Mouse (Mus musculus): ENCODE data around the gene Fam214a.
"Not testable (repeated sequence)": the region's sequence is repeated elsewhere in the genome, so short reads cannot be mapped to it uniquely, and the experiment has no call there.

Fam214a gene

DNA sequence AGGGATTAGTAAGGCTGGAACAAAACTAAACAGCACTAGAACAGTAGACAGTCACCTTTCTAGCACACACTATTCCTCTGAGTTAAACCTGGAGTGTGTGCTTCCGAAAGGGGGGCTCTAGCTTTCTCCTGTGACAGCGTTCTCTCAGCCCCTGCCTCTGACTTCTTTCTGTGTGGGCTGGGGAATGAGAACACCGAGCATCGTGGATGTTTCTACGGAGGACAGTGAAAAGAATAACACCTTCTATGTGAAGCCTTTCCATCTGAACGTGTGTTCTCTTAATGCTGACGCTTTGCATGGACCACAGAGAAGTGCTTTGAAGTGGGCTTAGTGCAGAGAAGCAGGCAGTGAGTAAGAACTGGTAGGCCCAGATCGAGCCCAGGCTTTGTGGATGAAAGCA is 29.5 kb downstream of the Fam214a start:
- no peak for DNase-seq

DNA sequence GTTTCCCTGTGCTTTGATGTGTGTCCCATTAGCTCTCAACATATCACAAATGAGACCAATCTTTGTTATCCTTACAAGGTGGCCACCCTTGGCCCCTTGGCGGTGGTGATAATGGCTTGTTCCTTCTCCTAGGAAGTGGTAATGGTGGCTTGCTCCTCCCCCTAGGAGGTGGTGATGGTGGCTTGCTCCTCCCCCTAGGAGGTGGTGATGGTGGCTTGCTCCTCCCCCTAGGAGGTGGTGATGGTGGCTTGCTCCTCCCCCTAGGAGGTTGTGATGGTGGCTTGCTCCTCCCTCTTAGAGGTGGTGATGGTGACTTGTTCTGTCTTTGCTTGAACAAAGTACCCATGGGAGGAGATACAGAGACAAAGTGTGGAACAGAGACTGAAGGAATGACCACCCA is 30.0 kb downstream of the Fam214a start:
- DNase-seq, result not testable (repeated sequence)

DNA sequence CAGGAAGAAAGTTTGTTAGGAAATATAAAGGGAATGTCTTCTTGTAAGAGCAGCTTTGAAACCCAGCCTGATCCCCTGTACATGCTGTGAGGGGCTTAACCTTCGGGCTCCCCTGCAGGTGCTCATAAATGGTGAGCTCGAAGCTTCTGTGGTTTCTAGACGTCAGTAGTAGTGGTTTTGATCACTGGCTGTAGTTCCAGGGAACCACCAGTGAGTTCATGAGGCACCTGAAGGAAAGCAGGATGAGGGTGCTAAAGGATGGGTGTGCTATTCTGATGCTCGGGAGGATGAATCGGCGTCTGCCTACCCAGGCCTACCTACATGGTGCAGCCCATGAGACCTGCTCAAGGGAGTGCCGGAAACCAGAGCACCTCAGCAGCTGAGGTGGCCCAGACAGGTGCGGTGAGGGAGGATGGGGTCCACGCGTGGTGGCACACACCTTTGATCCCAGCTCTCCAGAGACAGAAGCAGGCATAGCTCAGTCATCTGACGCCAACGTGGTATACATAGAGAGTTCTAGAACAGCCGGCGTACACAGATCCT is 32.6 kb downstream of the Fam214a start:
- peak; percentile 9 for DNase-seq

DNA sequence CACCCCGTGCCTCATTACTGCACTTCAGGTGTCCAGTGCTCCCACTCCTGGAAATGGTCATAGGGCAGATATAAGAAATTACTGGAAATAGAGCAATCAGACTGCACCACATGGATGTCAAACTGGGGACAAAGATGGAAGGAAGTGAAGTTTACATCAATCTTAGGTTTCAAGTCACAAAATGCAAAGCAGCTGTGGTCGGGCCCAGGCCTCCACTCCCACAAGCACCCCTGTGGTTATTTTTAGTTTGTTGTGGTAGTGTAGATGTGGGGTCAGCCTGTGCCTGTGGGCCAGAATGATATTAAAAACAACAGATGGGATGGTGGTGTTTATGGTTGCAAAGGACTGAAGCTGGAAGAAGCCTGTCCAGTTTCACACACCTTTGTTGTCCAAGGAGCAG is 33.1 kb downstream of the Fam214a start:
- no peak for DNase-seq

DNA sequence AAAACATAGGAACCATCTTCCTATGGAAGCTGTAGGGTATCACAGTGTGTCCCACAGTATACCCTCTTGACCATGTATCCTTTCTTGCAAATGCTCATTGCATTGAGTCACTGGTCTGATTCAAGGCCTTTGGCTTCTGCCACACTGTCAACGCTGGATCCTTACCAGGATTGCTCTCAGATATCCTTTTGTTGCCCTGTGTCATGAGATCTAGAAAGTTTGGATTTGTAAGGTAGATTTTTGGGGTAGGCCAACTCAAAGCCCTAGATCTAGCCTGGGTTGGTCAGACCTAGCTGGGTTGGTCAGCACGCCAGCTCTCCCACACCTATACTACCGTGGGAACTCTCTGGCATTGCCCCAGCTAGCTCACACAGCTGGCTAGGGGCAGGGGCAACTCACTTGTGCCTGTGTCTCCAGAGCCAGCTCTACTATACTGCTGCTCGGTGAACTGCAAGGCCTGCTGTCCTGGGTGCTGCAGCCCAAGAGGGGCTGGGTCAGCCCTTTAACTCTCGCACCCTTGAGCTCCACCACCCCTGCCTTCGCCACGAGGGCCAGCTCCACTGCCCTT is 36.3 kb downstream of the Fam214a start:
- no peak for DNase-seq

DNA sequence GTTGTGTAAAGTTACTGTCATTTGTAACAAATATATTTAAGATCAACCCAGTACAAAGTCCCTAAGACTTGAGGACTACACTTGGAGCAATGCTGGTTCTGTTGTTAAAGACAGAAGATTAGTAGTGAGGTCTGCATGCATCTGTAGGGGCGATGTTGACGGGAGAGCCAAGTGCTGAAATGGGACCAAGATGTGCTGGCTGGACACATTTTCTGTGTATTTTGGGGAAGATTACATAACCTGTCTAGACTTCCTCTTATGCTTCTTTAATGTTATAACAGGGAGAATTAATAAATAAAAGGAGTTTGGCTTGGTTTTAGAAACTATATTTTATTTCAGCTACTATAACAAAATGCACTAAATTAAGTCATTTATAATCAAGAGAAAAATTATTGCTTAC is 37.3 kb downstream of the Fam214a start:
- no peak for DNase-seq

DNA sequence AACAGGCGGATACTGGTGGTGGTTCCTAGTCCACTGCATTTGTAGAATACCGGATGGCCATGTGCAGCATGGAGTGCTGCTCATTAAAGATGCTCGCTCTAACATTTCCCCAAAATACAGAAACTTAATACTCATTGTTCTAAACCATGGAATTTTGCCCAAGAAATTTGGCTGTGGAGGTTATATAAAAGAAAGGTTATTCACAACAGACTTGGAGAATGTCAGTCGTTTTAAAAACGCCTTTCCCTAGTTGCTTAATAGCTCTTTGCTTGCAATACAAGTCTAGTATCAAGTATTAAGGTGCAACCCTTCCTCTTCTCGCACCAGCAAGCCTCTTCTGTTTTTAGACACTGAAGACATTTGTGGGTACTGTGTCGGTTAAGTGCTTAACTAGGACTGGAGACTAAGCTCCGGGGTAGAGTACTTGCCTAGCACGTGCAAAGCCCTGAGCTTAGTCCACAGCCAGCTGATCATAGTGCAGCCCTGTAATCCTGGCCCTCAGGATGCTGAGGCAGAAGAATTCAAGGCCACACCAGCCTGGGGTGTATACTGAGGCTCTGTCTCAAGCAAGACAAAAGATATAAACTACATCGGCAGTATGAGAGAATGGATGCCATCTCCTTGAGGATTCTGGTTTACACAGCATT is 42.0 kb downstream of the Fam214a start:
- no peak for DNase-seq

DNA sequence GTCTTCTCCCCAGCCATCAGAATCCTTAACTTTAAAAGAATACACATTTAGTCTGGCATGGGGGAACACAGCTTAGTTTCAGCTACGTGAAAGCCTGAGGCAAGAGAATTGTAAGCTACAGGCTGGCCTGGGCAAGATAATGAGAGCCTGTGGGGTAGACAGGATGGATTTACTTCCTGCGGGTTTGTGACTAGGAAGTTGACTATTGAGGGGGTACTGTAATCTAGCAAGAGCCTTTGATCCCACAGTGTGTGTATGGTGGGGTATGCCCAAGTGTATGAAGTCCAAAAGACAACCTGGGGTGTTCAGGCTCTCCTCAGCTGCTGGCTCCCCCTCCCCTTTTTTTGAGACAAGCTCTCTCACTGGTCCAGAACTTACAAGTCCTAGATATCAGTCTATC is 43.7 kb downstream of the Fam214a start:
- no peak for DNase-seq

DNA sequence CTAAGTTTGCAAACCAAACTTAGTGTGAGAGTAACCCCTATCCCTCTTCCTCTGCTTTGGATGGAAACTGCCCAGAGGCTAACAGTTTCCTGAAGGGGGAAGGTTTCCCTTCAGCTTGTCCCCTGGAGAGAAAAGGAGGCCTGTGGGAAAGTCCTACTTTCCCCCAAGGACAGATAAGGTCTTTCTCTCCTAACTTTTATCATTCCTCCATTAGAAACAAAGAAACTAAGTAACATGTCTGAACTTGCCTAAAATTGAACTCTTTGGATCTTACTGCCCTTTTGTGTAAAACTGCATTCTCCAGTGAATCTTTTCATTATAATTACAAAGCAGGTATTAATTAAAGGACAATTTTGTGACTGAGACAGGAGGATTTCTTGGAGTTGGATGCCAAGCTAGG is 45.3 kb downstream of the Fam214a start:
- no peak for DNase-seq

DNA sequence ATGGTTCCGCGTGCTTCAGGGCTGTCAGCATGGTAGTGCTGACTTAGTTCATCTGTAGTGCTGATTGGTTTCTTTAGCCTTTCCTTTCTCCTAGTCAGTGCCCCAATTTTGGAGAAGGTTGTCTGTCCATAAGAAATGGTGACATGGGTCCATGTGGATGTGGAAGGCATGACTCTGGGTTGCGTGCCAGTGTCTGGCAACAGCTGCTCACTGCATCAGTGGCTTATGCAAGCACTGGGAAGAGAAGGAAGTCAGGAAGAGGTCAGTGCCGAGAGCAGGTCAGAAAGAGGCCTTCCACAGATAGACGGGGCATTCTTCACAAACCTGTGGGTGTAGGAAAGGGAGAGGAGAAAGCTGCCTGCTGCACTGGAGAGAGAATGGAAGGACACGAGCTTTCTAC is 48.3 kb downstream of the Fam214a start:
- DNase-seq, result no peak

DNA sequence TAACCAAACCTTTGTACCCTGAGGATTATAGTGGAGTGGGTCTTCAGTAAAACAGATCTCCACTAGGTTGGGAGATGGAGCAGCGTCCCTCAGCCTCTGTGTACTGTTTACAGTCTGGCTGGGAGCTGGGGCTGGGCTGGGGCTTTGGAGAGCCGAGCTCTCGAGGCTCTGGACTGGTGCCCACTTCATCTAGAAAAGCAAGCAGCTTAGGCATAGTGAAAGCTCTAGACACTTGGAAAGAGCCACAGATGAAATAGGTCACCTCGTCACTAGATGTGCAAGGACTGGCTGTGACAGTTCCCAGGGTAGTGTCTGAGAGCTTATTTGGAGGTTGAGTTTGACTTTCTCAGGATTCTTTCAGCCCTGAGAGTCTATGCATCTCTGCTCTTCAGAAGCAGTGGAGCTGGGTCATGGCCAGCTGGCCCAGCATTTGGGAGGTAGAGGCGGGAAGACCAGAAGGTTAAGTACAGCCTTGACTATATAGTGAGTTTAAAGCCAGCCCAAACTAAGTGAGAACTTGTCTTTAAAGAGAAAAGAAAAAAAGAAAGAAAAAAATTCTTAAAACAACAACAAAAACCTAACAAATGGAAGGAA is 49.0 kb downstream of the Fam214a start:
- no peak for DNase-seq

DNA sequence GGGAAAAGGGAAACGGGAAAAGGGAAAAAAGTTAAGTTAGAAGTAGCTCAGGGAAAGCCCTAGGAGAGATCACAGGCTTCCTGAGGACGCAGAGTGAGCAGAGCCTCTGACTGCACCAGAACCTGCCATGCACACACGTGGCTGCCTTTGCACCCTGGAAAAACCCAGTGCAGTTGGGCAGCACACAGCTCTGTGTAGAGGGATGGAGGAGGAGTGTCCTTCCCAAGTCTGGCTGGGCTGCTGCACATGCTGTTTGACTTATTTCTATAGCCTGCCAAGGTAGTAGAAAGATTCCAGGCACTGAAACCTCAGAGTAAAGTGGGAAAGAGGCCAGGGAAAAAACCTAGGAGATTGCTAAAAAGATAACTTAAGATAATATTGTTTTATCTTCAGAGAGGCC is 49.6 kb downstream of the Fam214a start:
- DNase-seq, result no peak

DNA sequence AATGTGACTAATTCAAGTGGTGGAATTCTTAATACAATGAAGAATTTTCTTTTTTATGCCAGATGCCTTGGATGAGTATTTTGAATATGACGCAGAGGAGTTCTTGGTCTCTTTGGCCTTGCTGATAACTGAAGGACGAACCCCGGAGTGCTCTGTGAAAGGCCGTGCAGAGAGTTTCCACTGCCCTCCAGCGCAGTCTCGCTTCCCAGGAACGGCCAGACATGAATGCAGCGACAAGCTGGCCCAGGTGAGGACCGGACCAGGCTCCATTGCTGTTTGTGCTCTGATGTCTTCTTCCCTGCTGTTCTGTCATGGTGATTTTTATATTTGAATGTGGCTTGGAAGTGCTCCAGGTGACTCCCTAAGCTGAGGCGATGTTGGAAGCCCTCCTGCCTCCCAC is 51.5 kb downstream of the Fam214a start:
- no peak for DNase-seq

DNA sequence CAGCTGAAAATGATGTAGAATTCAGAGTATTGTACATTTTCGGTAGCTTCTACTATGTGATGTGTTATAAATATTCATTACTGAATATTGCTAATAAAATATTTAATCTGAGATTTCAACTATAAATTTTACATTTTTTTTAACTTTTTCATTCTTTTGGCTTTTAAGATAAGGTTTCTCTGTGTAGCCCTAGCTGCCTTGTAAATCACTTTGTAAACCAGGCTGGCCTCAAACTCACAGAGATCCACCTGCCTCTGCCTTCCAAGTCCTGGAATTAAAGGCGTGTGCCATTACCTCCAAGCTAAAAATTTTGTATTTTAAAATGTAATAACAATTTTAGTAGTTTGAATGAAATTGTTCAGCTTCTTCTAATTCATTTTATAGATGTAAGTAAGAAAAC is 63.9 kb downstream of the Fam214a start:
- DNase-seq, result no peak

DNA sequence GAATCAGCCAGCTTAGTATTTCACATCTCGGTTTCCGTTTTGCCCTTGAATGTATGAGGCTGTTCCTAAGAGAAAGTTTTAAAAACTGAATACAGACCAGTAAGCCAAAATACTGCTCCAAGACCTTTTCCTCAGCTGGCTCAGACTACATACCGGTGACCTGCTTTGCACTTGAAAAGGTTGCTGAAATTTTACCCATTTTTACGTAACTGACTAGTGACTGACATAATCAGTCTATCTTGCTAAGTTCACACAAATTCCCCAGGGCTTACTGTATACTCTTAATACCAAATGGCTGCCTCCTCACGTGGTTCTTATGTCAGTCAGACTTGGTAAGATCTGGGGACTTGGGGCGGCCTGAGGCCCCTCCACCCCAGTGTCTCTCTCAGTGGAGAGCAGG is 66.5 kb downstream of the Fam214a start:
- no peak for DNase-seq

DNA sequence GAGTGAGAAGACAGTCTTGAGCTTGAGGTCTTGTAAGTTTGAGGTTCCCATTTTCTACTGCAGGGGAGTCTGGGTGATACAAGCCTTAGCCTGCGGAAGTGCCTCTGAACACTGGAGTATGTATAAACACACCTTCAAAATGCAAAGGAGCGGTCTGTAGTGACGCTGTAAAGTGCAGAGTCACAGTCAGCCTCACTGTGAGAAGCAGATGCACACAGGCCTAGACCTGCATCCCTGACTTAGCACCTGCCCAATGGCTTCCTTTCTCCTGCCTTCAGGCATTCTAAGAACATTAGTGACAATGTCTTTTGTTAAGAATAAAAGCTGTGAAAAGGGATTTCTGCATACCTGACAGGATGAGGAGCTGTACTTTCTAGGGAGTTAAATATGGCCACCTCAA is 66.9 kb downstream of the Fam214a start:
- no peak for DNase-seq

DNA sequence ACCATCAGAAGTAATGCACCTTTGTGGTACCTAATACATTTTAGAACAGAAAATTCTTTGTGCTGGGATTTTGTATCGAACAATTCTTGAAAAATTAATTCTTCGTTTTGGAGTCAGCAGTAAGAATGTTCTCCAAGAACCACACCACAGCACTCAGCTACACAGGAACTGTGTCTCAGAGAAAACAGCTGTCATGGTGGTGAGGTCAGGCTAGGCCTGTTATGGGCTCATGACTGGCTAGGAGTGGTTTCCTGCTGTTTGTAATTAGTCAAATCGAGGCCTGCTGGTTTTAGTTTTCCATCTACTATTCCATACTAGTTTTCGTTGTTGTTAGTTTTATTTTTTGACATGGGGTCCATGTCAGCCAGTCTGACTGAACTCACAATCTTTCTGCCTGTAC is 67.9 kb downstream of the Fam214a start:
- DNase-seq, result no peak

DNA sequence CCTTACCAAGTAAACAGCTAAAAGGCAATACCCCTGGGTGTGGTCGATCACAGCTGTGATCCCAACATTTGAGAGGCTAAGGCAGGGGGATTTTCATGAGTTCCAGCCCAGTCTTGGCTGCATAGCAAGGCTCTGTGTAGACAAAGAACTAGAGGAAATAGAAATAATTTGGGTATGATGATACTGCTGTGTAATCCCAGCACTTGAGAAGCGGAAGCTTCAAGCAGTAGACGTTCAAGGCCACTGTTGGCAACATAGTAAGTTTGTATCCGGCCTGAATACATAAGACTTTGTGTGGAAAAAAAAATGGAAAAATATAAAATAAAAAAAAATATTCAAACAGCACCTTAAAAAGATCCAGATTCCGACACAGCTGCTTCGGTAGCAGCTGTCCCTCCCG is 69.9 kb downstream of the Fam214a start:
- no peak for DNase-seq

DNA sequence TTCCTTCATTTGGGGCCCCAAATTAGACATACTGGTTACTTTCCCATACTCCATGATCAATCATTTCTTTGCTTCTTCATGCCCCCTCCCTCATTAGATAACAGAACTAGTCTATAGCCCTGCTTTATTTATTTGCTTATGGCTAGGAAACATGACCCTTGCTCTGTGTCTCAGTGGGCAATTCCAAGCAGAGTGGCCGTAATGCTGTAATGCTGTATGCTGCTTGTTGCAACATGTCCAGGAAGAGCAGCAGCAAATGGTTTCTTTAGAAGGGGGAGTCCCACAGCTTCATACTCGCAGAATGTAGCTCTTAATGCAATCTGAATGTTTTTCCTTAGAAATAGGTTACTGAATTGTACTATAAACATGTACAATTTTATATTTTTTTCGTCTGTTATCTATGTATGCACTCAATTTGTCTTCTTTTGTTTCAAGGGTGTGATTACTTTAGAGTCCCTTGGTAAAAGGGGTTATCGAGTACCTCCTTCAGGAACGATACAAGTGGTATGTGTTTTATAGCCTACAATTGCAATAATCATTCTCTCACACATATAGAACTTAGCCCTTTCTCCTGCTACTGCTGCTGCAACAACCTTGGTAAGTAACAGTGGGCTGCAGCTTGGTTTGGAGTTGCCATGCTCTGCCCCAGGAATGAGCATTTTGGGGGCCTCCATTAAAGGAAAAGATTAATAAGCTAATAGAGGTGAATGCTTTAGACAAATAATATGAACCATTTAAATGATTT is 70.6 kb downstream of the Fam214a start:
- DNase-seq, result no peak

DNA sequence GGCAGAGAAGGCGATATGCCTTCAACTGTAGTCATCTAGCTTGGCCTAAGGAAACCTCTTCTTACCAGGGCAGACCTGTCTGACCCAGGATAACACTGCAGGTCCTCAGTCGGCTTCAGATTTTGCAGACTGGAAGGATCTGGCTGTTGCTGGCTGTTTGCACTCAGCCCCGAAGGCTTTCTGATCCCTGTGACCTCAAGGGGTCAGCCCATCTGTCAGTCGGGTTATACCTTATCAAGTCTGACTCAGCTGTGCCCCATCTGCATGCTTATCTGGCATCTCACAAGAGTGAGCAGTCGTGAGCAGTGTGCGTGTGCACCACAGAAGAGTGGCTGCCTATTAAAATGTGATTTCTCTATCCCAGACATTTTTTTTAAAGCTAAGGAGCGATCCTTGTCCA is 71.4 kb downstream of the Fam214a start:
- no peak for DNase-seq

DNA sequence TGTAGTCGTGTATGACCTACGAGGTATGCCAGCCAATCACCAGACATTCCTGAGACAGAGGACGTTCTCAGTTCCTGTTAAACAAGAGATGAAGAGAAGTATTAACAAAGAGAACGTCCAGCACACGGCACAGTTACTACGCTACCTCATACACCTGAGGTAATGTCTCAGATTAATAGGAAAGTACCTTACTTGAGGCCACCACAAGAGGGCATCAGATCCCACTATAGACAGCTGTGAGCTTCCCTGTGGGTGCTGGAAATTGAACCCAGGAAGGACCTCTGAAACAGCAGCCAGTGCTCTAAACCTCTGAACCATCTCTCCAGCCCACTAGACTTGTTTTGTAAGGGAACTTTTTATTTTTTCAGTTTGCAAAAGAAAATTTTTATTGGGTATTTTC is 73.0 kb downstream of the Fam214a start:
- DNase-seq, result peak; percentile 17

DNA sequence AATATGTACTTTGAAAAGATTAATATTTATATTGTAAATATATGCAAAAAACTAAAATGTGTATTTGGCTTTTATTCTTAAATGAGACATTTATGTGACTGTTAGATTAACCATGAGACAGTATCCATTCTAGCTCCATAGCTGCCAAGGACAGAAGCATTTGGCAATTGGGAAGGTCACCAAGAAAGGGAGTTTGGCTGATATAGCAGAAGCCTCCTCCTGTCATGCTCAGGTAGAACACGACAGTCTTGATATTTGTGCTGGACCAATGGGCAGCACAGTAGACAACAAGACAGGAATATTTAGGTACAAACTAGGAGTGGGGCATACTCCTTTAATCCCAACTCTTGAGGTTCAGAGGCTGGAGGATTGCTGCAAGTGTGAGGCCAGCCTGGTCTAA is 79.7 kb downstream of the Fam214a start:
- DNase-seq, result no peak

DNA sequence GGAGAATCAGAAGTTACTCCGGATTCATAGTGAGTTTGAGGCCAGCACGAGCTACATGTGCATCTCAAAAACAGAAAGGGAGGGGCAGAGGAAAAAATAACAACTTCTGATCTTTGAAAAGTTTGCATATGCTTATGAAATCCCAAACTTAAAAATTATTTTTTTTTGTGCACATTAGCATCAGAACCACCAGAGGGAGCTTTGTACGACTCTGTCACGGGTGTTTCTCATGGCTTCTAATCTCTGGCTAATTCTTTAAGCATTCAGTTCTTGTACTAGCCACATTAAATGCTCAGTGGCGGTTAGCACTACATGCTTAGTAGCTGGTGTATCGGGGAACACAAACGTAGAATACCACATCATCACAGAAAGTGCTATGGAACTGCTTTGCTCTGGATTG is 80.5 kb downstream of the Fam214a start:
- DNase-seq, result no peak

DNA sequence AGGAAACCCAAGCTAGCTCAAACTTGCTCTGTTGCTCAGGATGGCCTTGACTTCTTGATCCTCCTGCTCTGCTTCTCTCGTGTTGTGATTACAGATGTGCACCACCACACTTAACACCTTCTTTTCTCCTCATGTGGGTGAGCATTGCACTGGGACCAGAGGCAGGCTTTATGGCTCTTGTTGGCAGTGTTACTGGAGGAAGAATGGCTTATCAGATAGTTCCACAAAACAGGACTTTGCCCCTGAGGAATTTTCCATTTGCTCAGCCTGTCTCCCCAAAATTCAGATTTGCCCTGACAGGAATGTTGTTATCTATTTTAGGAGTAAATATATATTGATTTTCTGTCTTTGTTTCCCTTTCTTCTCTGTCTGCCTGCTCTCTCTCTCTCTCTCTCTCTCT is 82.0 kb downstream of the Fam214a start:
- DNase-seq, result no peak
